Mouse (Mus musculus) frontal cortex, postnatal 14 days (tissue): ENCODE measurements around the gene Lrmda.

Experiments used
- DNase-seq, 2 experiments: peaks; one replicate each; pipeline ENCODE4 v3.0.0; 2022; ENCODE audit warnings: low spot score in 2 of 2

Lrmda gene

GRCm38 (mm10) chr14:22719968-22720367 lies 700.5 kb downstream of the Lrmda start:
- no peak for DNase-seq

GRCm38 (mm10) chr14:22721845-22722244 lies 702.3 kb downstream of the Lrmda start:
- DNase-seq, result no peak

GRCm38 (mm10) chr14:22727548-22727947 lies 708.0 kb downstream of the Lrmda start:
- no peak for DNase-seq

GRCm38 (mm10) chr14:22728611-22729223 lies 709.2 kb downstream of the Lrmda start:
- DNase-seq, result no peak

GRCm38 (mm10) chr14:22738603-22739002 lies 719.1 kb downstream of the Lrmda start:
- no peak for DNase-seq

- DNase-seq, result no peak
These were observed 723.0 kb downstream of the Lrmda start for GRCm38 (mm10) chr14:22742527-22742926.

GRCm38 (mm10) chr14:22743264-22743663 lies 723.8 kb downstream of the Lrmda start:
- DNase-seq, result no peak

- no peak for DNase-seq
These were observed 725.2 kb downstream of the Lrmda start for GRCm38 (mm10) chr14:22744701-22745100.

GRCm38 (mm10) chr14:22745263-22745881 lies 725.9 kb downstream of the Lrmda start:
- DNase-seq, result no peak

- DNase-seq, result no peak
These were observed 726.5 kb downstream of the Lrmda start for GRCm38 (mm10) chr14:22745882-22746480.

- DNase-seq, result no peak
These were observed 728.3 kb downstream of the Lrmda start for GRCm38 (mm10) chr14:22747816-22748215.

- no peak for DNase-seq
These were observed 730.9 kb downstream of the Lrmda start for GRCm38 (mm10) chr14:22750409-22750808.

- peak; percentile 10 to 33 for DNase-seq
These were observed 731.8 kb downstream of the Lrmda start for GRCm38 (mm10) chr14:22751290-22751689.

- no peak for DNase-seq
These were observed 735.1 kb downstream of the Lrmda start for GRCm38 (mm10) chr14:22754633-22755032.

- no peak for DNase-seq
These were observed 738.0 kb downstream of the Lrmda start for GRCm38 (mm10) chr14:22757493-22757892.

GRCm38 (mm10) chr14:22759216-22759615 lies 739.7 kb downstream of the Lrmda start:
- no peak for DNase-seq

- no peak for DNase-seq
These were observed 740.2 kb downstream of the Lrmda start for GRCm38 (mm10) chr14:22759673-22760072.

- no peak for DNase-seq
These were observed 740.9 kb downstream of the Lrmda start for GRCm38 (mm10) chr14:22760241-22761039.

- no peak for DNase-seq
These were observed 762.2 kb downstream of the Lrmda start for GRCm38 (mm10) chr14:22781709-22782108.

- DNase-seq, result no peak
These were observed 762.9 kb downstream of the Lrmda start for GRCm38 (mm10) chr14:22782365-22782764.

GRCm38 (mm10) chr14:22783211-22784161 lies 764.0 kb downstream of the Lrmda start:
- no peak for DNase-seq
